Mouse (Mus musculus) CD4-positive, CD25-positive, alpha-beta regulatory T cell, adult 4 months (primary cell): ENCODE results near the gene Gm3285. TPM values are rescaled to one million over a fixed set of nuclear protein-coding genes. Genes with fewer than 3 reads are reported as not detected.

Source experiments
- ATAC-seq: one replicate; pipeline ENCODE4 v1.8.0; 2017
- polyA plus RNA-seq, 2 experiments: library from polyadenylated mRNA; unstranded; fragments of 100-300 nt; shearing (Covaris generic); gene quantifications; one replicate each; pipeline ENCODE4 v1.2.1; 2017

Gene Gm3285
- not detected for polyA plus RNA-seq

DNA sequence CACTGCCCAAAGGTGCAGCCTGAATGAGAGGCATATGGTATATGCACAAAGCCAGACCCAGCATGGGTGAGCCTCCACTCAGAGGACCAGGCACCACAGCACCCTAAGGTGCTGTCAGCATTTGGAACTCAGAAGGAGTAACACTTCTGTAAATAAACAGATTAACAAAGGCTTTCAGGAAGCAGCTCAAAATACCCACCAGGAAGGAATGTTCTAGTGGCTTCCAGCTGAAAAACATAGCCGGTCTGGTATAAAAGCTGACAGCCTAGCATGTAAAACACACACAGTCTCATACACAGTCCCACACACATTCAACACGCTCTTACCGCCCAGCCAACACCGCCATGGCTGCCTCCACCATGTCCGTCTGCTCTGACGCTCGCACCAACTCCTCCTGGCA is at the start of gene Gm3285:
Gene Gm3285 (plus strand): TSS at position 301 of the 400 bp plus-strand sequence.
- no peak for ATAC-seq

DNA sequence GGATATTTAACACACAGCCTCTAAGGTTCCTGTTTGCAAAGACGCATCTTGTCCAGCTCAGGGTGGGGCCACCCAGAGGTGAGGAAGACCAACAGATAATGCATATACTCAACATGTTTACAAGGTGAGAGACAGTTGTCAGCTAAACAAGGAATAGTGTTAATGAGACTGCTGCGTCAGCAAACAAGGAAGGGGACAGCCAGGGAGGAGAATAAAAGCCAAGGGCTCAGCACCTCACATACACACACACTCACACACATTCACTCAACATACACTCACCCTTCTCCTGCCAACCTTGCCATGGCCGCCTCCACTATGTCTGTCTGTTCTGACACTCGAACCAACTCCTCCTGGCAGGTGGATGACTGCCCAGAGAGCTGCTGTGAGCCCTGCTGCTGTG is 47.4 kb upstream of the Gm3285 start, which contains the start of gene Gm2696:
Gene Gm2696 (plus strand): TSS at position 301 of the 400 bp plus-strand sequence.
- ATAC-seq: no peak

DNA sequence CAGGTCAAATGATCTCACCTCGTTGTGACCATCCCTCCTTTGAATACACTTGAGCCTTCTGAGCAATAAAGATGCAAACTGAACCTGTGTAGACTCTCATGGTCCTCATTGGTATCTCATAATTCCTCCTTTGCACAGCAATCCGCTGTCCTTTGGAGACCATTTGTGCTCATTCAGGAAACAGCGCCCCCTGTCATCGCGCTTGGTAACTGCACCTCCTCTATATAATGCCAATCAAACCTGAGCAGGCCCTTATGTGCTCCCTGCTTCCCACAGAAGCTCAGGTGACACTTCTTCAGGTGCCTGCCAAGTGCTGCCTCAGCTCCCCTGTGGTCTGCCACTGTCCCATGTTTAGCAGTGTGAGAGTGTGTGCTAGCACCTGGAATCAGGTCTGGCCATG is 46.3 kb upstream of the Gm3285 start:
- ATAC-seq: no peak

DNA sequence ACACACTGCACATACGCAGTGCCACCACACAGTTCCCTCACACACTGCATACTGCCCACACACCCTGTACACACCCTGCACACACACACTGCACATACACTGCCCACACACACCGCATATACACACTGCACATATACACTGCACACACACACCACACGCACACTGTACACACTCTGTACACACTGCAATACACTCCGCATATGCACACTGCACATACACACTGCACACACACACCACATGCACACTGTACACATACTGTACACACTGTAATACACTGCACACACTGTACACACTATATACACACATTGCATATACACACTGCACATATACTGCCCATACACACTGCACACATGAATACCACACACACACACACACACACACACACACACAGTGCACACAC is 43.3 kb upstream of the Gm3285 start:
- no peak for ATAC-seq

DNA sequence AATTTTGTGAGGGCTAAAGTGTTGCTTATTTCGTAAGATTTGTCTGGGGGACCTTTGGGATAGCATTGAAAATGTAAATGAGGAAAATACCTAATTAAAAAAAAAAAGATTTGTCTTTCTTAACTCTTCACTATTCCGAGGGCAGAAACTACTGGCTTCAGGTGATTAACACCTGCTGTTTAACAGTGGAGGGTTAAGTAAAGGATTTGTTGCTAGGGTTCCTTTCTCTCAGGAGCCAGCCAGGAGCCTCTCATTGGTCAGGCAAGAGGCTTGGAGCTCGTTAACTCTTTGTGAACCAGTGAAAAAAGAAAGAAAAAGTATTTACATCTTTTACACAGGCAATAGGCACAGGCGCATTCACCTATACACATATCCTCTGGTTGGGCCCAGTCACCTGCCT is 42.6 kb upstream of the Gm3285 start:
- no peak for ATAC-seq

DNA sequence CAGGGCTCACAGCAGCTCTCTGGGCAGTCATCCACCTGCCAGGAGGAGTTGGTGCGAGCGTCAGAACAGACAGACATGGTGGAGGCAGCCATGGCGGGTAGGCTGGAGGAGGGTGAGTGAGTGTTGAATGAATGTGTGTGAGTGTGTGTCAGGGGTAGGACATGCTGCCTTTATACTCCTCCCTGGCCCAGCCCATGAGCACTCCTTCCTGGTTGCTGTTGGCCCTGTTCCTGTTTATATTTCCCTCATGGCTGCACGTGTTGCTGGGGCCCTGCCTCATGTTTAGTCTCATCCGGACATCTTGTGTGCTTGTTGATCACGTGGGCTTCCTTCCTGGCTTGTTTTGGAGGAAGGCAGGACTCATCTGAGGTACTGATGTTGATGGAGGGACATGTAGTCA is 34.8 kb upstream of the Gm3285 start, which contains the start of gene Krtap10-4:
Gene Krtap10-4 (minus strand): TSS at position 145 of the 400 bp plus-strand sequence.
- ATAC-seq: no peak

DNA sequence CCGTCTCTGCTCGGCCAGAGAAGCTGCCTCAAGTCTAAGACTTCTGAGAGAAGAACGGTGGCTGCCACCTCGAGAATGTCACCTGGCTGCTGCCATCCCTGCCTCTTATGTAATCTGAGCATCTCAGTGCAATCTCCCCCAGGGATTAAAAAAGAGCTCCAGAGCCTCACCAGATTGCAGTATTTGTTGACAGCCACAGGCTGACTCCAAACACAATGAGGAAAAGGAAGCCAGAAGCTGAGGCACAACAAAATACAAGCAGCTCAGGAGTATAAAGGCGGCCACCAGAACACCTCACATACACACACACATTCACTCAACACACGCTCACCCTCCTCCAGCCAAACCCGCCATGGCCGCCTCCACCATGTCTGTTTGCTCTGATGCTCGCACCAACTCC is 26.1 kb upstream of the Gm3285 start, which contains the start of gene Krtap10-10:
Gene Krtap10-10 (plus strand): TSS at position 301 of the 400 bp plus-strand sequence.
- ATAC-seq: no peak

DNA sequence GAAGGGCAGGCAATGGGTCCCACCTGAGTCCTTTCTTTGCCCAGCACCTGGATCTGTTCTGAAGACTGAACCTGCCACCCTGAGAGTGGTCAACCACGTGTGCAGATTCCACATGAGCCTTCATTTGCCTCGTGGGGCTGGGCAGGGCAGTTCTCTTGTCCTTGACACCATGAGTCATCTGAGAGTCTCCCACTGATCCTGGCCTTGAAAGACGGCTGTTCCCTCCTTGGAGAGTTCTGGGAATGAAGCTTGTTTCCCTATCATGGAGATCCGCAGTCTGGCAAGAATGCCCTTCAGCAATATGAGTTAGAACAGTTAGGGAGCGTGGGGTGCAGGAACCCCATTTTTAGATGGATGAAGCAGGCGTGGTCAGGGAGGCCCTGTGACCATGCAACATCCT is 22.8 kb upstream of the Gm3285 start:
- no peak for ATAC-seq

DNA sequence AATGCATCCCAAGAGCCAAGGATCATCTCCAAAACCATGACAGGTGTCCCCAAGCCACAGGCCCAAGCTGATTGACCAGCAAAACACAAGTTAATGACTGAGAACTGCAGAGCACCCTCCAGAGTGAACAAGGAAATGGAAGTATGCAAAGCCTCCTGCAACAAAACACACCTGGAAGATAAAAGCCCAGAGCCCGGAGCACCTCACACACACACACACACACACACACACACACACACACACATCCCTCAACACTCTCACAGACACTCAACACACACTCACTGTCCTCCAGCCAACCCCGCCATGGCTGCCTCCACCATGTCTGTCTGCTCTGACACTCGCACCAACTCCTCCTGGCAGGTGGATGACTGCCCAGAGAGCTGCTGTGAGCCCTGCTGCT is 15.3 kb upstream of the Gm3285 start, which contains the start of gene Gm36176:
Gene Gm36176 (plus strand): TSS at position 301 of the 400 bp plus-strand sequence.
- ATAC-seq: no peak

DNA sequence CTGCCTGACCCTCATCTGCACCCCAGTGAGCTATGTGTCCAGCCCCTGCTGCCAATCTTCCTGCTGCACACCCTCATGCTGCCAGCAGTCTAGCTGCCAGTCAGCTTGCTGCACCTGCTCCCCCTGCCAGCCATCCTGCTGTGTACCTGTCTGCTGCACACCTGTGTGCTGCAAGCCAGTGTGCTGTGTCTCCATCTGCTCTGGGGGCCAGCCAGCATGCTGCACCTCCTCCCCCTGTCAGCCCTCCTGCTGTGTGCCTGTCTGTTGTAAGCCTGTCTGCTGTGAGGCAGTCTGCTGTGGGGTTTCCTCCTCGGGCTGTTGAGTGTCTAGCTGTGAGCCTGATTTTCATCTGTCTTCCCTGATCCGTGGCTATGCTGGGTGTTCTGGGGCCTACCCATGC is 14.8 kb upstream of the Gm3285 start:
- ATAC-seq: no peak

DNA sequence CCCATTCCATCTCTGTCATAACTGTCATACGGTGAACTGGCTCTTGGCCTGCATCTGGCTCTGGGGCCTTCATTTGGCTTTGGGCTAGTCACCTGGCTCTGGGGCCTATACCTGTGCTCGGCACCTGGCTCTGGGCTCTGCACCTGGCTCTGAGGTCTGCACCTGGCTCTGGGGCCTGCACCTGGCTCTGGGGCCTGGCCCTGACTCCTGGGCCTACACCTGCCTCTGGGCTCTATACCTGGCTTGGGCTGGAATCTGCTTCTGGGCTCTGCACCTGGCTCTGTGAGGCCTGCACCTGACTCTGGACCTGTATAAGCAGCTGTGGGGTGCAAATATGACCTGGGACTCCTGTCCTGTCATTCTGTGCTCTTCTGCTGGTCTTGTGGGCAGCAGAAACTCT is 14.2 kb upstream of the Gm3285 start:
- no peak for ATAC-seq

DNA sequence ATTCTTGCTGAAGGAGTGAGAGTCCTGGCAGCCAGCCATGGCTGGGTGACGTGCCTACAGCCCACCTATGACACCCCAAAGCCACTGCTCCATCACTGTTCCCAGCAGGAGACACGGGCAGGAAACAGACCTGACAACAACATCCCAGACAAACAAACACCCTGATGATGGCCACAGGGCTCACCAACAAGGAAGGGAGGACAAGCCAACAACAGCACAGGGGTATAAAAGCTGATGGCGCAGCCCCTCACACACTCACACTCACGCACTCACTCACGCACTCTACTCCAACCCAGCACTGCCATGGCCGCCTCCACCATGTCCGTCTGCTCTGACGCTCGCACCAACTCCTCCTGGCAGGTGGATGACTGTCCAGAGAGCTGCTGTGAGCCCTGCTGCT is 9.2 kb upstream of the Gm3285 start, which contains the start of gene Gm10318:
Gene Gm10318 (plus strand): TSS at position 301 of the 400 bp plus-strand sequence.
- ATAC-seq: no peak

DNA sequence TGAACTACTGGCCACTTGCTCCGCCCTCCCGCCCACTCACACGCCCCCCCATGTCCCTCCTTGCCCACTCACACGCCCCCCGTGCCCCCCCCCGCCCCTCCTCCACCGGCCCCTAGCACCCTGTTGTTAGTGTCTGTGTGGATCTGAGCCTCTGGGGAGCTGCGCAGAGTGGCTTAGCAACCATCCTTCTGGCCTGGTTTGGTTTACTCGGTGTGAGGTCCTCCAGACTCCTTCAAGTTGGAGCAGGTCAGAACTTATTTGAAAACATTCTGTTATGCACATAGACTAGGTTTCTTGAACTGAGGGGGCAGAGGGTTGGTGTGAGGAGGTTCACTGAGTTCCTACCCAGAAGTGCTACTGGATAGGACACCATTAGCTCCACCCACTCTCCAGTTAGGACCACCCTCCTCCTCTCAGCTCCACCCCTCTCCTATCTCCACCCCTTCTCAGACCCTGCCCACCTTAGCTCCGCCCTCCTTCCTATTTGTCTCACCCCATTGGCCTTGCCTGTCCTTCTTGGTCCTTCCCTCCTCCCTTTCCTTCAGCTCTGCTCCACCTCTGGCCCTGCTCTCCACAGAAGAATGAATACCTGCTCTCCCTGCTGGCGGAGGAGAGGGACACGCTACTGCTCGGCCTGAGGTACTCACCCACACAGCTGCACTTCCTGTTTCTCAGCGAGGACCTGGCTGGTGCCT is 2.4 kb downstream of the Gm3285 start:
- peak; percentile 91 for ATAC-seq

DNA sequence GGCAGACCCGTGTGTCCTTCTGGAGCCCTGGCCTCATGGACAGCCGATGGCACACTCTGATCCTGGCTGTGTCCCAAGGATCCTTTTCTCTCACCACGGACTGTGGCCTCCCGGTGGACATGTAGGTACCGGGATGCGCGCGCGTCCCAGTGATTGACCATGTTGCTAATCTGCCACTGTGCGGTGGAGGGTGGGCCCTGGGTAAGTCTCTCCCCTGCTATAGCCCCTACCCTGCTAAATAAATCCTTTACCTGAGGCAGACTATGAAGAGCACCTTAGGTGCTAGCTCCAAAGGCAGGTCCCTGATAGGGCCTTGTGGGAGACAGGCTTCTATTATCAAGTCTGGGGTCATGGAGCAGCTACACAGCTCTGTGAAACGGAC is 3.0 kb downstream of the Gm3285 start:
- ATAC-seq: peak; percentile 20

DNA sequence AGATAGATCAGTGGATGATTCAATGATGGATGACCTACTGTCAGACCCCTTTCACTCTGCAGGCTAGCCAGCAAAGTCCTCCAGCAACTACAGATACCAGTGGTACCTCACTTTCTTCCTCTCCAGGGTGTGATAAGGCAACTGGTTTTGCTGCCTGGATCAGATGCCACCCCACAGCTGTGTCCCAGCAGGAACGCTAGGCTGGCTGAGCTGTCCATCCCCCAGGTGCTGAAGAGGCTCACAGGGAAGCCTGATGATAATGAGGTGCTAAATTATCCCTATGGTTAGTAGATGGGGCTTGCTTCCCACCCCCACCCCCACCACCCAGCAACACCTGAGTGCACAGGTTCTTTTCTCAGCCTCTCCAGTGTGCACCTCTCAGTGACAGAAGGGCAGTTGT is 5.8 kb downstream of the Gm3285 start:
- ATAC-seq: no peak

DNA sequence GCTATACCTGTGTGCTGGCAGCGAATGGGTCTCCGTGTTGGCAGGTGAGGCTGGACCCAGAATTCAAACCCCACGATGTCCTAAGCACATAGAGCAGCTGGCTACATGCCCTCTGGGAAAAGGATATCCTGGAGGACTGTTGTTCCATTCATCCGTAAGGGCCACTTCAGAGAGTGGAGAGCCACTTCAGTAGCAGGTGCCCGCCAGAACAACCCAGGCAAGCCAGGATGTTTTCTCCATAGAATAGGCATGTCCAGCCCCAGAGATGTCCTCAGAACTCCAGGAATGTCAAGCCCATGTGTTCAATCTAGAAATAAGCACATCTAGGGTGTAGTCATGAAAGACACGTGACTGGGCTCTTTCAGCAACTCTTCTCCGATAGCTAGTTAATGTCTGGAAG is 7.9 kb downstream of the Gm3285 start:
- no peak for ATAC-seq

DNA sequence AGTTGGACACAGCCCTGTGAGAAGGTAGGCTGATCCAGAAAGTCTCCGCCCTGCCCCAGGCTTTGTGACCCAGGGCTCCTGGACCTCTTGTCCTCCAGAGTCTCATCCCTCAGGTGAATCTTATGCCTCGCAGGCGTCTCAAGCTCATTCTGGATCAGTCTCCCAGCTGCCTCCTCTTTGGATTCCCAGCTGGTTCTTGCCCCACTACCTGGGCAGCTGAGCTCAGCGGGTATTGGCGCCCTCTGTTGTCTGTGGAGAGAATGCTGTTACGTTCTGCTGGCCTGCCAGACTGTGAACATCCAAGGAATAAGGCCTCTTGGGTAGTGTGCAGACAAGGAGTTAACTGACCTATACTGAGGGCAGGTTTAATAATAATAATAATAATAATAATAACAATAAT is 17.2 kb downstream of the Gm3285 start:
- no peak for ATAC-seq

DNA sequence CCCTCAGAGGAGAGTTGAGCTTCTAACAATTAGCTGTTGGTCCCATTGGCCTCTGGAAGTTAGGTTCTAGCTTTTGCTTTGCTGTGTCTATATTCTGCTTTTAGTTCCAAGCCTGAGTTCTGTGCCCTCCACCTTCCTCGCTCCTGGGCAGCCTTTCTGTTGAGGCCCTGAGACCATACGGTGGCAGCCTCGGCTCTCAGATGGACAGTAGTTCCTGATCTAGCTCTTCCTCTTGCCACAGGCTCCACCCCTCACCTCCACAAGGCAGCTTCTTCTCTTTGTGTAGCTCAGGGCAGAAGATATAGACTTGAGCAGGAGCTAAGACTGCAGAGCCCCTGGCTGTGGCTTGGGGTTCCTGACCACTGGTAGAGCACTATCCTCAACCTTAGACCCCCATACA is 18.5 kb downstream of the Gm3285 start:
- no peak for ATAC-seq

DNA sequence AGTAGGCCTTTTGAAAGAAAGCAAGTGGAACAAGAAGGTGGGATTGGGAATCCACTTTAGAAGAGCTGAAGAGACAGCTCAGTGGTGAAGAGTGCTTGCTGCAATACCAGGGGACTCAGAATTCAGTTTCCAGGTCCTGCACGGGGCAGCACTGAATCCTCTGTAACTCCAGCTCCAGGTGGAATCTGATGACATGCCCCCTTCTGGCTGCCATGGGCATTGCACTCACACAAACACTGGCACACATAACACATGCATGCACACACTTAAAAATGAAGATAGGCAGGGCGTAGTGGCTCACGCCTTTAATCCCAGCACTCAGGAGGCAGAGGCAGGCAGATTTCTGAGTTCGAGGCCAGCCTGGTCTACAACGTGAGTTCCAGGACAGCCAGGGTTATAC is 20.8 kb downstream of the Gm3285 start:
- no peak for ATAC-seq

DNA sequence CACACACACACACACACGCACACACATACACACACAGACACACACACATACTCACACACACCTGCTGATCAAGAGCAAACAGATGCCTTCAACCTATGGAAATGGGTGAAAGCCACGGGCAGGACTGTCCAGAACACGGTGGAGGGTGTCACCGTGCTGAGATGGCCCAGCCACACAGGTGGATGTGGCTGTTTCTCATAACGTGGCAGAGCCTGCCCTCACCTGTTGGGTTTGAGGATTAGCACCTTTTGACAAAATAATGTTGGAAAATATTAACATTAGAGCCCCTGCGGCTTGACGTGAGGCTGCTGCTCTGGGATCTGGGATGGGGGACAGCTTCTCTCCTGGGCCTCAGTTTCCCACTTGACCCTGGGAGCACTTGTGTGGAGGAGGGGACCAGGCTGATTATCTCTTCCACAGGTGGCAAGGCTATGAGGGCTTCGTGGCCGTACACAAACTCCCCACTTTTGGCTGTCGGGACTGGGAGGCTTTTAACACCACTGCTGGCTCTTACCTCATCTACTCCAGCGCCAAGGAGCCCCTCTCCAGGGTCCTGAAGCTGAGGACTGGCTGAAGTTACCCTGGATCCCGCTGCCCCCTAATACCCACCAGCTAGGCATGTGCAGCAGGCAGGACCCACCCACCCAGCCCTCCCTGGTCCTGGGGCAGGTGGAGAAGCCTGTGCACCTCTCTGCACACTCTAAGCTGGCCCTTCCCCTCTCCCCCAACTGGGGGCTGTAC is 24.4 kb downstream of the Gm3285 start:
- no peak for ATAC-seq

DNA sequence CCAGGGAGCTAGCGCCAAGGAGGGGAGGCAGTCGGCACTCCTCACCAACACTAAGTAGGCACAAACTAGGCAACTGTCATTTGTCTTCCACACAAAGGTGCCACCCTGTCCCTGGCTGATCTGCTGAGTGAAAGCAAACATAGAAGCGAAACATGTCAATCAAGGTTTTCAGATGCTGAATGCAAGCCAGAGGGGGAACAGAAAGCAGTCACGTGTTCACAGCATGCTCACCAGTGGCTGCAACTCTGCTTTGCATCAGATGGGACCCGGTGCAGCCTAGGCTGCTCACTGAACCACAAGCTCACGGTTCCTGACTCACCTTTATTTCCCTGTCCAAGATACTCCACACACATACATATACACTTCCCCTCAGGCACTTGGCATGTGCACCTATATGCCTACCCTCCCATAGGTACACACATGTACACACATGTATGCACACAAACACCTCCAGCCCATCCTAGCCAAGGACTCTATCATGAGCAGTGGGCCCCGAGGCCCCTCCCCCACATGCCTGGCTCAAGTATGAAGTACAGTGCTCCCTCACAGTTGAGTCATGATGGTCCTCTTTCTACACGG is 29.3 kb downstream of the Gm3285 start:
- ATAC-seq: no peak

DNA sequence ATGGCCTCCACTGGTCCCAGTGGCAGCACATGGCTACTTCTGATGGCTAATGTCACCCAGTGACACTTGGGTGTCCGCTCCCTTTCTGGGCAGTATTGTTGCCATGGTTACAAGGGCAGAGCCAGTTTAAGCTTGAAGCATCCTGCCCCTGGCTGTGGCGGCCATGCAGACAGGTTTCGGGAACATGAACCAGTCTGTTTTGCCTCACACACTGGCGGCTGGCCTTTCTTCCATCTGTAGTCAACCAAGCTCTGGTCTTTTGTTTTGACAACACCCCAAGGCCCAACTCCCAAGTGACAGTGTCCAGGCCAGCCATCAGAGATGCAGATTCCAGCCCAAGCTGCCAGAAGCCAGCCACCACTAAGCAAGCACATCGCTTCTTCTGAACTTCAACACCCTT is 33.8 kb downstream of the Gm3285 start:
- ATAC-seq: no peak

DNA sequence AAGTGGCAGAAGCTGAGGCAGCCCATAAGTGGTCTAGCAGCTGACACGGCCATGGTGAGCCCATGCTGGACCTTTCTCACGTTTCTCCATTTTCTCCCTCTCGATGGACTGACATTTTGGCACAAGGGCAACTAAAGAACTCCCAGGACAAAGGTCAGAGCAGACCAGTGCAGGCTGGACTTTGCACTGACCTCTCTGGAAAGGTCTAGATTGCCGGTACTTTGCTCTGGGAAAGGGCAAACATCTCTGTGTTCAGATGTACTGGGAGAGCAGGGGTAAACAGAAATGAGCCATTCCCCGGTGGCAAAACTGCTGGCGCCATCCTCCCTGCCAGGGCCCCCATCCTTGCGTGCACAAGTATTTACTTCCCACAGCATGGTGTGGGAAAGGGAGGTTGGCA is 38.4 kb downstream of the Gm3285 start:
- ATAC-seq: no peak
